Mouse (Mus musculus) spleen, adult 2 months (tissue): ENCODE measurements around the gene Oas1a. TPM values are rescaled to one million over a fixed set of nuclear protein-coding genes. Genes with fewer than 3 reads are reported as not detected.
"Not testable (repeated sequence)": the region's sequence is repeated elsewhere in the genome, so short reads cannot be mapped to it uniquely, and the experiment has no call there.

Experiments used
- DNase-seq, 2 experiments: peaks; one replicate each; pipeline versions ENCODE4 v3.0.0 to v3.0.0-alpha.2; 2012 to 2021; ENCODE audit warnings: low spot score in 2 of 2, low read depth in 1 of 2
- H3K27ac ChIP-seq: fragments of 200-500 bp; 2 replicates; pipeline ENCODE4 v1.5.1; 2012; ENCODE audit warnings: low read length, inconsistent platforms; ENCODE audit not compliant: insufficient read depth
- H3K27me3 ChIP-seq: fragments of 200-500 bp; 2 replicates; pipeline ENCODE4 v1.6.1; 2012; ENCODE audit warnings: mild to moderate bottlenecking, moderate library complexity, low read length, inconsistent platforms; ENCODE audit not compliant: control insufficient read depth, insufficient read depth
- H3K36me3 ChIP-seq: fragments of 200-500 bp; 2 replicates; pipeline ENCODE4 v1.6.1; 2012; ENCODE audit warnings: mild to moderate bottlenecking, low read length, inconsistent platforms; ENCODE audit not compliant: control insufficient read depth, insufficient read depth
- H3K4me1 ChIP-seq: fragments of 200-500 bp; 2 replicates; pipeline ENCODE4 v1.6.1; 2011; ENCODE audit warnings: inconsistent platforms; ENCODE audit not compliant: control insufficient read depth, insufficient read depth, insufficient read length
- H3K4me3 ChIP-seq: fragments of 200-500 bp; 2 replicates; pipeline ENCODE4 v1.5.1; 2011; ENCODE audit warnings: mild to moderate bottlenecking, inconsistent platforms; ENCODE audit not compliant: insufficient read depth, insufficient read length; ENCODE audit errors: extremely low read depth
- CTCF ChIP-seq: fragments of 200-500 bp; IDR thresholded peaks from 2 replicates; pipeline ENCODE4 v1.5.1; 2011; ENCODE audit warnings: mild to moderate bottlenecking, inconsistent platforms; ENCODE audit not compliant: insufficient read depth, insufficient read length, insufficient replicate concordance; ENCODE audit errors: extremely low read depth
- POLR2A ChIP-seq: fragments of 200-500 bp; IDR thresholded peaks from 2 replicates; pipeline ENCODE4 v1.6.1; 2011; ENCODE audit warnings: low read depth, low read length, inconsistent platforms
- WGBS: fragments of 180-500 bp; shearing (Covaris S2); methylation state at CpG from one replicate; pipeline ENCODE4 v1.1.7; 2018; 5-methylcytosine and 5-hydroxymethylcytosine counted together
- polyA plus RNA-seq: library from polyadenylated mRNA; depleted of rRNA; stranded (reverse); fragments of >200 nt; gene quantifications from 2 replicates; pipeline ENCODE4 v1.2.3, GENCODE M21; 2012; rRNA removed

Oas1a gene
- polyA plus RNA-seq, result 8.5 and 9.2 TPM in 2 replicates

- H3K4me3 ChIP-seq, result peak within 1 kb of the TSS; percentile 51
- H3K27ac ChIP-seq, result not testable (repeated sequence)
Observed at GRCm38 (mm10) chr5:120906791-120907733, at the start of gene Oas1a. Gene Oas1a, minus strand, starts transcription at chr5:120907521.

GRCm38 (mm10) chr5:120953974-120954373 is 46.7 kb upstream of the Oas1a start:
- WGBS, result 16% methylated on average over 5 of the region's 5 CpGs
- peak; percentile 2 to 6 for DNase-seq

More at GRCm38 (mm10) chr5:120906791-120907733, at the start of gene Oas1a:
- not testable (repeated sequence) for H3K4me1 ChIP-seq, H3K36me3 ChIP-seq, H3K27me3 ChIP-seq, DNase-seq
- WGBS, result 28% methylated on average over 8 of the region's 12 CpGs

GRCm38 (mm10) chr5:120952242-120952770 is 45.0 kb upstream of the Oas1a start:
- Histone ChIP-seq H3K27ac (no peak overlapping the region), H3K4me1 (no peaks in the 10 kb centered on the region), H3K36me3 (no peaks in the 10 kb centered on the region), H3K27me3 (no peaks in the 10 kb centered on the region), H3K4me3 (no peak overlapping the region)
- WGBS, result 67% methylated on average over 10 of the region's 10 CpGs
- DNase-seq, result no peak
- no peak for TF ChIP-seq POLR2A
- TF ChIP-seq CTCF, result no peak

More at GRCm38 (mm10) chr5:120953974-120954373, 46.7 kb upstream of the Oas1a start:
- TF ChIP-seq POLR2A (no peak), CTCF (peak; percentile 55; the same call in 1 of the 2 replicates)
- Histone ChIP-seq H3K27ac (no peak overlapping the region), H3K27me3 (no peaks in the 10 kb centered on the region), H3K36me3 (no peaks in the 10 kb centered on the region), H3K4me3 (no peak overlapping the region), H3K4me1 (no peaks in the 10 kb centered on the region)

GRCm38 (mm10) chr5:120942076-120942475 is 34.8 kb upstream of the Oas1a start:
- no peak for DNase-seq
- no peaks in the 10 kb centered on the region for H3K36me3 ChIP-seq
- TF ChIP-seq POLR2A (no peak), CTCF (no peak)
- H3K27me3 ChIP-seq, result no peaks in the 10 kb centered on the region; the same call in 1 of the 2 replicates
- WGBS, result 80% methylated on average over 10 of the region's 10 CpGs
- H3K4me1 ChIP-seq, result no peaks in the 10 kb centered on the region
- H3K27ac ChIP-seq, result no peak overlapping the region
- H3K4me3 ChIP-seq, result no peak overlapping the region

GRCm38 (mm10) chr5:120938586-120938985 is 31.3 kb upstream of the Oas1a start:
- no peak for TF ChIP-seq POLR2A
- Histone ChIP-seq H3K27me3 (no peaks in the 10 kb centered on the region; the same call in 1 of the 2 replicates), H3K4me3 (no peak overlapping the region), H3K27ac (no peak overlapping the region), H3K36me3 (no peaks in the 10 kb centered on the region), H3K4me1 (no peaks in the 10 kb centered on the region)
- WGBS, result 40% methylated on average over 8 of the region's 8 CpGs
- no peak for DNase-seq

GRCm38 (mm10) chr5:120937841-120938240 is 30.5 kb upstream of the Oas1a start:
- DNase-seq, result no peak
- no peak for TF ChIP-seq CTCF
- Histone ChIP-seq H3K4me3 (no peak overlapping the region), H3K36me3 (no peaks in the 10 kb centered on the region), H3K27ac (no peak overlapping the region), H3K4me1 (no peaks in the 10 kb centered on the region), H3K27me3 (no peaks in the 10 kb centered on the region; the same call in 1 of the 2 replicates)
- WGBS, result 76% methylated on average over 4 of the region's 4 CpGs

- TF ChIP-seq CTCF (no peak), POLR2A (no peak)
- Histone ChIP-seq H3K27me3 (no peaks in the 10 kb centered on the region; the same call in 1 of the 2 replicates), H3K4me1 (no peaks in the 10 kb centered on the region), H3K27ac (no peak overlapping the region), H3K4me3 (no peak overlapping the region), H3K36me3 (no peaks in the 10 kb centered on the region)
- DNase-seq, result no peak
- WGBS, result 43% methylated on average over 5 of the region's 5 CpGs
Observed at GRCm38 (mm10) chr5:120933966-120934365, 26.6 kb upstream of the Oas1a start.
